Mouse (Mus musculus) limb, embryonic 10.5 days (tissue): ENCODE data around the gene Adamts9. TPM values are rescaled to one million over a fixed set of nuclear protein-coding genes. Genes with fewer than 3 reads are reported as not detected.
A peak's percentile ranks its signal among the peaks of the same experiment; 100 is the strongest.

Experiments
- DNase-seq: peaks from one replicate; pipeline ENCODE4 v3.0.0-alpha.2; 2017; ENCODE audit warnings: low spot score
- H3K27ac ChIP-seq: fragments of 300-500 bp; sonication (generic); 2 replicates; pipeline ENCODE4 v1.5.1; 2016; ENCODE audit warnings: mild to moderate bottlenecking
- H3K27me3 ChIP-seq: fragments of 300-500 bp; sonication (generic); 2 replicates; pipeline ENCODE4 v1.6.1; 2016; ENCODE audit warnings: low read depth, mild to moderate bottlenecking; ENCODE audit not compliant: poor library complexity, severe bottlenecking
- H3K36me3 ChIP-seq: fragments of 300-500 bp; sonication (generic); 2 replicates; pipeline ENCODE4 v1.6.1; 2016; ENCODE audit warnings: mild to moderate bottlenecking, moderate library complexity
- H3K4me1 ChIP-seq: fragments of 300-500 bp; sonication (generic); 2 replicates; pipeline ENCODE4 v1.6.1; 2016
- H3K4me3 ChIP-seq: fragments of 300-500 bp; sonication (generic); 2 replicates; pipeline ENCODE4 v1.5.1; 2016; ENCODE audit warnings: mild to moderate bottlenecking, moderate library complexity
- H3K9me3 ChIP-seq: fragments of 300-500 bp; sonication (generic); replicated peaks from 2 replicates; pipeline ENCODE4 v1.6.1; 2016; ENCODE audit warnings: mild to moderate bottlenecking
- WGBS: fragments of 180-500 bp; shearing (Covaris S2); methylation state at CpG from one replicate; pipeline ENCODE4 v1.1.7; 2016; 5-methylcytosine and 5-hydroxymethylcytosine counted together
- polyA plus RNA-seq: library from polyadenylated mRNA; unstranded; fragments of >200 nt; fragmentation: Nextera tagmentation; extraction: Ambion mirVana; gene quantifications from 2 replicates; pipeline ENCODE4 v1.2.1, GENCODE M21; 2016

Gene Adamts9
- 2.5 and 3.0 TPM in 2 replicates for polyA plus RNA-seq

GRCm38 (mm10) chr6:92943057-92943781, at the start of gene Adamts9:
Gene Adamts9 (minus strand): TSS chr6:92943492.
- DNase-seq = peak; percentile 86
- peaks cover 51% of the 10 kb centered on the region for H3K27me3 ChIP-seq
- WGBS = under 1% methylated on average over 68 of the region's 68 CpGs
- H3K4me1 ChIP-seq = peaks cover 45% of the 10 kb centered on the region
- H3K36me3 ChIP-seq = no peaks in the 10 kb centered on the region; the same call in 1 of the 2 replicates
- no peaks in the 10 kb centered on the region for H3K9me3 ChIP-seq
- peak within 1 kb of the TSS; percentile 89 for H3K27ac ChIP-seq
- peak within 1 kb of the TSS; percentile 74 for H3K4me3 ChIP-seq

GRCm38 (mm10) chr6:92991616-92992015, 48.3 kb upstream of the Adamts9 start:
- Histone ChIP-seq H3K36me3 (no peaks in the 10 kb centered on the region), H3K4me3 (no peak overlapping the region), H3K27ac (no peak overlapping the region), H3K27me3 (no peaks in the 10 kb centered on the region), H3K4me1 (no peaks in the 10 kb centered on the region), H3K9me3 (no peaks in the 10 kb centered on the region; the same call in 1 of the 2 replicates)
- WGBS = 42% methylated on average over 1 of the region's 1 CpGs
- no peak for DNase-seq

GRCm38 (mm10) chr6:92988620-92988998, 45.3 kb upstream of the Adamts9 start:
- 89% methylated on average over 10 of the region's 10 CpGs for WGBS
- DNase-seq = no peak
- Histone ChIP-seq H3K36me3 (no peaks in the 10 kb centered on the region), H3K27ac (no peak overlapping the region), H3K4me3 (no peak overlapping the region), H3K4me1 (no peaks in the 10 kb centered on the region), H3K27me3 (no peaks in the 10 kb centered on the region), H3K9me3 (no peaks in the 10 kb centered on the region; the same call in 1 of the 2 replicates)

- Histone ChIP-seq H3K4me1 (no peaks in the 10 kb centered on the region), H3K4me3 (no peak overlapping the region), H3K36me3 (no peaks in the 10 kb centered on the region), H3K27me3 (no peaks in the 10 kb centered on the region), H3K9me3 (no peaks in the 10 kb centered on the region; the same call in 1 of the 2 replicates), H3K27ac (no peak overlapping the region)
- DNase-seq = no peak
- WGBS = 80% methylated on average over 14 of the region's 14 CpGs
These were observed 44.7 kb upstream of the Adamts9 start for GRCm38 (mm10) chr6:92987846-92988619.

GRCm38 (mm10) chr6:92987366-92987765, 44.1 kb upstream of the Adamts9 start:
- 91% methylated on average over 9 of the region's 9 CpGs for WGBS
- H3K4me3 ChIP-seq = no peak overlapping the region

GRCm38 (mm10) chr6:92983421-92983820, 40.1 kb upstream of the Adamts9 start:
- Histone ChIP-seq H3K27ac (no peak overlapping the region), H3K9me3 (no peaks in the 10 kb centered on the region), H3K4me3 (no peak overlapping the region), H3K36me3 (no peaks in the 10 kb centered on the region), H3K27me3 (no peaks in the 10 kb centered on the region), H3K4me1 (no peaks in the 10 kb centered on the region)
- no peak for DNase-seq
- 91% methylated on average over 7 of the region's 7 CpGs for WGBS

More at GRCm38 (mm10) chr6:92987366-92987765, 44.1 kb upstream of the Adamts9 start:
- Histone ChIP-seq H3K27ac (no peak overlapping the region), H3K4me1 (no peaks in the 10 kb centered on the region), H3K9me3 (no peaks in the 10 kb centered on the region; the same call in 1 of the 2 replicates), H3K27me3 (no peaks in the 10 kb centered on the region), H3K36me3 (no peaks in the 10 kb centered on the region)
- no peak for DNase-seq

GRCm38 (mm10) chr6:92981451-92982186, 38.3 kb upstream of the Adamts9 start:
- H3K4me3 ChIP-seq = no peak overlapping the region
- DNase-seq = no peak
- 91% methylated on average over 7 of the region's 7 CpGs for WGBS
- H3K9me3 ChIP-seq = no peaks in the 10 kb centered on the region
- no peaks in the 10 kb centered on the region for H3K4me1 ChIP-seq
- no peak overlapping the region for H3K27ac ChIP-seq
- H3K27me3 ChIP-seq = no peaks in the 10 kb centered on the region
- H3K36me3 ChIP-seq = no peaks in the 10 kb centered on the region

- H3K27me3 ChIP-seq = no peaks in the 10 kb centered on the region
- H3K36me3 ChIP-seq = no peaks in the 10 kb centered on the region
- 95% methylated on average over 3 of the region's 3 CpGs for WGBS
- H3K9me3 ChIP-seq = no peaks in the 10 kb centered on the region
- H3K4me3 ChIP-seq = no peak overlapping the region
- no peak overlapping the region for H3K27ac ChIP-seq
- no peaks in the 10 kb centered on the region for H3K4me1 ChIP-seq
- DNase-seq = no peak
These were observed 30.0 kb upstream of the Adamts9 start for GRCm38 (mm10) chr6:92973340-92973739.

- 88% methylated on average over 3 of the region's 3 CpGs for WGBS
- Histone ChIP-seq H3K27me3 (no peaks in the 10 kb centered on the region), H3K9me3 (no peaks in the 10 kb centered on the region; the same call in 1 of the 2 replicates), H3K36me3 (no peaks in the 10 kb centered on the region), H3K4me3 (no peak overlapping the region), H3K27ac (no peak overlapping the region), H3K4me1 (no peaks in the 10 kb centered on the region)
- no peak for DNase-seq
These were observed 25.4 kb upstream of the Adamts9 start for GRCm38 (mm10) chr6:92968718-92969117.

GRCm38 (mm10) chr6:92968216-92968615, 24.9 kb upstream of the Adamts9 start:
- Histone ChIP-seq H3K4me1 (no peaks in the 10 kb centered on the region), H3K27me3 (no peaks in the 10 kb centered on the region), H3K9me3 (no peaks in the 10 kb centered on the region; the same call in 1 of the 2 replicates), H3K27ac (no peak overlapping the region), H3K4me3 (no peak overlapping the region), H3K36me3 (no peaks in the 10 kb centered on the region)
- WGBS = 75% methylated on average over 3 of the region's 3 CpGs
- DNase-seq = no peak

GRCm38 (mm10) chr6:92962966-92963365, 19.7 kb upstream of the Adamts9 start:
- Histone ChIP-seq H3K4me1 (no peaks in the 10 kb centered on the region), H3K27me3 (no peaks in the 10 kb centered on the region), H3K4me3 (no peak overlapping the region), H3K36me3 (no peaks in the 10 kb centered on the region), H3K27ac (no peak overlapping the region), H3K9me3 (no peaks in the 10 kb centered on the region; the same call in 1 of the 2 replicates)
- 81% methylated on average over 3 of the region's 3 CpGs for whole genome bisulfite sequencing
- DNase-seq = no peak

- DNase-seq = no peak
- WGBS = 86% methylated on average over 6 of the region's 6 CpGs
- H3K36me3 ChIP-seq = no peaks in the 10 kb centered on the region
These were observed 17.7 kb upstream of the Adamts9 start for GRCm38 (mm10) chr6:92960997-92961396.

More at GRCm38 (mm10) chr6:92960997-92961396, 17.7 kb upstream of the Adamts9 start:
- Histone ChIP-seq H3K9me3 (no peaks in the 10 kb centered on the region; the same call in 1 of the 2 replicates), H3K27me3 (no peaks in the 10 kb centered on the region), H3K4me3 (no peak overlapping the region), H3K4me1 (no peaks in the 10 kb centered on the region), H3K27ac (no peak overlapping the region)
